Mouse (Mus musculus): Measurements from ENCODE around the gene Grik2. TPM values are rescaled to one million over a fixed set of nuclear protein-coding genes. Genes with fewer than 3 reads are reported as not detected.

Gene Grik2
- total and polyA plus RNA-seq, 2 experiments from 2014 or later = 28.7 to 151 TPM

DNA sequence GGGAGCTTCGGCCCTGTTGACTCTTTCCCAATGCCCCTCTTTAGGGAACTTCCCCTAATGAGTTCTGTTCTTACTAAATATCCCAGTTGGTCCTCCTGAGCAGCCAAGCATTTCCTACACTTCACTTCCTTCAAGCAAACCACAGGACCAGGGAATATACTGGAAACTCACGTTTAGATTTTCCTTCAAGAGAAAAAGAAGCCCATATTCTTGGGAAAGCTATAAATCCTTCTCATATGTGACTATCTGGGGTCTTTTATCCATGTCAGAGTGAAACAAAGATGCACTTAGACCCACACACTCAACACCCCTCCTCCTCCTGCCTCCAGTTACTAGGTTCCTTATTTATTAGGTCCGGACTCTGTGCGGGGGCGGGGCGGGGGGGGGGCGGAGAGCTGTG is 6.5 kb downstream of the Grik2 start:
- no peaks in the 10 kb centered on the region for H3K9me3 ChIP-seq (ENCODE audit: low read length)
- no peak for TF ChIP-seq CTCF (IDR thresholded peaks at IDR 0.05)
- no peaks in the 10 kb centered on the region for H3K27me3 ChIP-seq (ENCODE audit: insufficient read depth, low read length)
- peak overlapping the region; percentile 84 for H3K27ac ChIP-seq (ENCODE audit: low read depth, low read length)
- peak overlapping the region; percentile 66 for H3K4me2 ChIP-seq (ENCODE audit: low read depth, low read length, poor library complexity, severe bottlenecking)
- ATAC-seq (ENCODE audit: low FRiP score) (peak; percentile 31; the same call in 1 of the 2 replicates), DNase-seq (ENCODE audit: low spot score) (no peak)
- 2% methylated on average over 7 of the region's 7 CpGs for WGBS
- H3K9ac ChIP-seq (replicated peaks; ENCODE audit: low read length, poor library complexity, severe bottlenecking) = peak overlapping the region; percentile 73
- H3K4me3 ChIP-seq (ENCODE audit: low read depth, low read length) = peak overlapping the region; percentile 42
- peaks cover 4% of the 10 kb centered on the region; the same call in 1 of the 2 replicates for H3K4me1 ChIP-seq (ENCODE audit: insufficient read depth, low read length)
- no peaks in the 10 kb centered on the region for H3K36me3 ChIP-seq (ENCODE audit: insufficient read depth, low read length)

GRCm38 (mm10) chr10:49780430-49780829 is 8.1 kb downstream of the Grik2 start:
- 60% methylated on average over 2 of the region's 2 CpGs for WGBS
- Histone ChIP-seq H3K36me3 (ENCODE audit: insufficient read depth, low read length) (no peaks in the 10 kb centered on the region), H3K4me3 (ENCODE audit: low read depth, low read length) (peak overlapping the region; percentile 42; the same call in 1 of the 2 replicates), H3K27ac (ENCODE audit: low read depth, low read length) (0 out of 2 replicates have a peak overlapping the region, but pooled peaks have one; percentile 3), H3K27me3 (ENCODE audit: insufficient read depth, low read length) (no peaks in the 10 kb centered on the region), H3K9me3 (ENCODE audit: low read length) (no peaks in the 10 kb centered on the region), H3K9ac (replicated peaks; ENCODE audit: low read length, poor library complexity, severe bottlenecking) (no peak overlapping the region), H3K4me2 (ENCODE audit: low read depth, low read length, poor library complexity, severe bottlenecking) (peak overlapping the region; percentile 66), H3K4me1 (ENCODE audit: insufficient read depth, low read length) (peaks cover 4% of the 10 kb centered on the region; the same call in 1 of the 2 replicates)
- TF ChIP-seq CTCF (IDR thresholded peaks at IDR 0.05) = no peak
- ATAC-seq (ENCODE audit: low FRiP score) (no peak), DNase-seq (ENCODE audit: low spot score) (peak; percentile 34)

DNA sequence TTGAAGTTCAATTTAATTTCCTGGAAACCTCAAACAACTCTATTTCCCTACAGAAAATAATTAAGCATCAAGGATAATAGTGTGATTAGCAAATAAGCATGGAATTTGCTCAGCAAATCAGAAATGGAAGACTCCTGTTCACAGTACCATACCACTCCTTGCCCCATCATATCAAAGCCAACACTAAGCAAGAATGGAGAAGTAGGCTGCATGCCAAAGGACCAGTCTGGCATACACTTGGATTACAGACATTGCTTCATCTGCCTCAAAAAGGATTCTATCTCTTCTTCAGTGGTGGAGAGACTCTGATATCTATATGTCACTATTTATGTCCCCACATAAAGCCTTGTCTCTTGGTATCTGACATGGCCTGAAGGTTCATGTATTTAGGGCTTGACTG is 19.7 kb downstream of the Grik2 start:
- DNase-seq (ENCODE audit: low spot score) (no peak), ATAC-seq (ENCODE audit: low FRiP score) (no peak; the same call in 1 of the 2 replicates)
- Histone ChIP-seq H3K27me3 (ENCODE audit: insufficient read depth, low read length) (no peaks in the 10 kb centered on the region), H3K36me3 (ENCODE audit: insufficient read depth, low read length) (no peaks in the 10 kb centered on the region), H3K9ac (replicated peaks; ENCODE audit: low read length, poor library complexity, severe bottlenecking) (no peak overlapping the region), H3K27ac (ENCODE audit: low read depth, low read length) (no peak overlapping the region), H3K4me3 (ENCODE audit: low read depth, low read length) (no peak overlapping the region), H3K4me2 (ENCODE audit: low read depth, low read length, poor library complexity, severe bottlenecking) (no peak overlapping the region), H3K4me1 (ENCODE audit: insufficient read depth, low read length) (peaks cover 9% of the 10 kb centered on the region; the same call in 1 of the 2 replicates), H3K9me3 (ENCODE audit: low read length) (no peaks in the 10 kb centered on the region)
- TF ChIP-seq CTCF (IDR thresholded peaks at IDR 0.05) = no peak

- Histone ChIP-seq H3K36me3 (ENCODE audit: insufficient read depth, low read length) (no peaks in the 10 kb centered on the region), H3K4me2 (ENCODE audit: low read depth, low read length, poor library complexity, severe bottlenecking) (no peak overlapping the region), H3K27me3 (ENCODE audit: insufficient read depth, low read length) (no peaks in the 10 kb centered on the region), H3K9ac (replicated peaks; ENCODE audit: low read length, poor library complexity, severe bottlenecking) (no peak overlapping the region), H3K9me3 (ENCODE audit: low read length) (no peaks in the 10 kb centered on the region), H3K4me1 (ENCODE audit: insufficient read depth, low read length) (peaks cover 9% of the 10 kb centered on the region; the same call in 1 of the 2 replicates), H3K4me3 (ENCODE audit: low read depth, low read length) (no peak overlapping the region), H3K27ac (ENCODE audit: low read depth, low read length) (no peak overlapping the region)
- no peak for TF ChIP-seq CTCF (IDR thresholded peaks at IDR 0.05)
- DNase-seq (ENCODE audit: low spot score) (no peak), ATAC-seq (ENCODE audit: low FRiP score) (no peak)
- 30% methylated on average over 2 of the region's 2 CpGs for WGBS
Measured at GRCm38 (mm10) chr10:49767556-49767955, 21.0 kb downstream of the Grik2 start.

GRCm38 (mm10) chr10:49762607-49763006 is 26.0 kb downstream of the Grik2 start:
- Histone ChIP-seq H3K9ac (replicated peaks; ENCODE audit: low read length, poor library complexity, severe bottlenecking) (no peak overlapping the region), H3K4me1 (ENCODE audit: insufficient read depth, low read length) (0 out of 2 replicates have a peak, but pooled peaks cover 4% of the 10 kb centered on the region), H3K4me2 (ENCODE audit: low read depth, low read length, poor library complexity, severe bottlenecking) (no peak overlapping the region), H3K27me3 (ENCODE audit: insufficient read depth, low read length) (no peaks in the 10 kb centered on the region), H3K9me3 (ENCODE audit: low read length) (no peaks in the 10 kb centered on the region), H3K27ac (ENCODE audit: low read depth, low read length) (no peak overlapping the region), H3K36me3 (ENCODE audit: insufficient read depth, low read length) (no peaks in the 10 kb centered on the region), H3K4me3 (ENCODE audit: low read depth, low read length) (no peak overlapping the region)
- TF ChIP-seq CTCF (IDR thresholded peaks at IDR 0.05) = no peak
- DNase-seq (ENCODE audit: low spot score) (no peak), ATAC-seq (ENCODE audit: low FRiP score) (no peak)
- WGBS = 27% methylated on average over 2 of the region's 2 CpGs

- no peak overlapping the region for H3K9ac ChIP-seq (replicated peaks; ENCODE audit: low read length, poor library complexity, severe bottlenecking)
- 70% methylated on average over 2 of the region's 2 CpGs for WGBS
Measured at GRCm38 (mm10) chr10:49751769-49752168, 36.8 kb downstream of the Grik2 start.

More at GRCm38 (mm10) chr10:49751769-49752168, 36.8 kb downstream of the Grik2 start:
- Histone ChIP-seq H3K36me3 (ENCODE audit: insufficient read depth, low read length) (no peaks in the 10 kb centered on the region), H3K27ac (ENCODE audit: low read depth, low read length) (no peak overlapping the region), H3K27me3 (ENCODE audit: insufficient read depth, low read length) (no peaks in the 10 kb centered on the region), H3K9me3 (ENCODE audit: low read length) (no peaks in the 10 kb centered on the region), H3K4me3 (ENCODE audit: low read depth, low read length) (no peak overlapping the region), H3K4me2 (ENCODE audit: low read depth, low read length, poor library complexity, severe bottlenecking) (no peak overlapping the region), H3K4me1 (ENCODE audit: insufficient read depth, low read length) (no peaks in the 10 kb centered on the region)
- TF ChIP-seq CTCF (IDR thresholded peaks at IDR 0.05) = no peak
- DNase-seq (ENCODE audit: low spot score) (no peak), ATAC-seq (ENCODE audit: low FRiP score) (no peak)

Measured in midbrain, postnatal 0 days (tissue).